Mouse (Mus musculus): Measurements from ENCODE around the gene Lamtor3.

GRCm38 (mm10) chr3:137957864-137958263 is 39.6 kb downstream of the Lamtor3 start:
- TF ChIP-seq ZNF384 (IDR thresholded peaks at IDR 0.05; ENCODE audit: low read depth, low read length) (no peak), MAFK (IDR thresholded peaks at IDR 0.05; ENCODE audit: insufficient read depth, low read depth, low read length) (no peak), ZC3H11A (IDR thresholded peaks at IDR 0.05; ENCODE audit: borderline replicate concordance, low read depth, low read length) (no peak), CHD2 (IDR thresholded peaks at IDR 0.05; ENCODE audit: low read depth, low read length) (no peak), HCFC1 (IDR thresholded peaks at IDR 0.05; ENCODE audit: borderline replicate concordance, insufficient read depth, low read length) (no peak)

Data from ES-E14 (cell line).